Mouse (Mus musculus) embryonic facial prominence, embryonic 13.5 days (tissue): ENCODE results near the gene Plekhg5. TPM values are rescaled to one million over a fixed set of nuclear protein-coding genes. Genes with fewer than 3 reads are reported as not detected.
"Not testable (repeated sequence)": the region's sequence is repeated elsewhere in the genome, so short reads cannot be mapped to it uniquely, and the experiment has no call there.

Experiments used
- ATAC-seq: fragments of 200-750 bp; cut with Nextera tagmentation; 2 replicates; pipeline ENCODE4 v1.8.0; 2017; ENCODE audit warnings: low read depth; ENCODE audit not compliant: insufficient number of reproducible peaks, insufficient read depth, low FRiP score, low TSS enrichment
- H3K27ac ChIP-seq: fragments of 300-500 bp; sonication (generic); 2 replicates; pipeline ENCODE4 v1.5.1; 2015; ENCODE audit warnings: moderate library complexity, mild to moderate bottlenecking, inconsistent platforms
- H3K27me3 ChIP-seq: fragments of 300-500 bp; sonication (generic); 2 replicates; pipeline ENCODE4 v1.6.1; 2015; ENCODE audit warnings: mild to moderate bottlenecking, inconsistent platforms
- H3K36me3 ChIP-seq: fragments of 300-500 bp; sonication (generic); 2 replicates; pipeline ENCODE4 v1.6.1; 2015; ENCODE audit warnings: mild to moderate bottlenecking, inconsistent platforms
- H3K4me1 ChIP-seq: fragments of 300-500 bp; sonication (generic); 2 replicates; pipeline ENCODE4 v1.6.1; 2015; ENCODE audit warnings: inconsistent platforms
- H3K4me2 ChIP-seq: fragments of 300-500 bp; sonication (generic); 2 replicates; pipeline ENCODE4 v1.6.1; 2015; ENCODE audit warnings: moderate library complexity, mild to moderate bottlenecking, inconsistent platforms
- H3K4me3 ChIP-seq: fragments of 300-500 bp; sonication (generic); 2 replicates; pipeline ENCODE4 v1.5.1; 2015; ENCODE audit warnings: mild to moderate bottlenecking, inconsistent platforms
- H3K9ac ChIP-seq: fragments of 300-500 bp; sonication (generic); 2 replicates; pipeline ENCODE4 v1.6.1; 2015; ENCODE audit warnings: mild to moderate bottlenecking, inconsistent platforms
- H3K9me3 ChIP-seq: fragments of 300-500 bp; sonication (generic); 2 replicates; pipeline ENCODE4 v1.6.1; 2016; ENCODE audit warnings: inconsistent platforms
- WGBS: fragments of 180-500 bp; shearing (Covaris S2); methylation state at CpG from one replicate; pipeline ENCODE4 v1.1.7; 2015; ENCODE audit warnings: mixed read lengths; 5-methylcytosine and 5-hydroxymethylcytosine counted together
- polyA plus RNA-seq: library from polyadenylated mRNA; unstranded; fragments of >200 nt; fragmentation: Nextera tagmentation; extraction: Ambion mirVana; gene quantifications from 2 replicates; pipeline ENCODE4 v1.2.1, GENCODE M21; 2015

Gene Plekhg5
- polyA plus RNA-seq, result 19.5 and 22.2 TPM in 2 replicates

- Histone ChIP-seq H3K27me3 (no peaks in the 10 kb centered on the region), H3K4me2 (no peak within 1 kb of the TSS), H3K4me1 (peaks cover 18% of the 10 kb centered on the region), H3K36me3 (no peaks in the 10 kb centered on the region), H3K4me3 (no peak within 1 kb of the TSS), H3K9me3 (no peaks in the 10 kb centered on the region), H3K9ac (no peak within 1 kb of the TSS), H3K27ac (no peak within 1 kb of the TSS)
- 70% methylated on average over 10 of the region's 10 CpGs for WGBS
- no peak for ATAC-seq
Measured at GRCm38 (mm10) chr4:152072121-152072601, at the start of gene Plekhg5. Plekhg5 (plus strand) TSS chr4:152072498.

- Histone ChIP-seq H3K4me1 (peaks cover 28% of the 10 kb centered on the region), H3K9me3 (no peaks in the 10 kb centered on the region), H3K27me3 (no peaks in the 10 kb centered on the region), H3K27ac (no peak overlapping the region), H3K36me3 (peaks cover 76% of the 10 kb centered on the region), H3K4me3 (no peak overlapping the region), H3K4me2 (no peak overlapping the region), H3K9ac (no peak overlapping the region)
- no peak for ATAC-seq
- 87% methylated on average over 8 of the region's 8 CpGs for WGBS
Measured at GRCm38 (mm10) chr4:152022506-152022905, 49.8 kb upstream of the Plekhg5 start.

DNA sequence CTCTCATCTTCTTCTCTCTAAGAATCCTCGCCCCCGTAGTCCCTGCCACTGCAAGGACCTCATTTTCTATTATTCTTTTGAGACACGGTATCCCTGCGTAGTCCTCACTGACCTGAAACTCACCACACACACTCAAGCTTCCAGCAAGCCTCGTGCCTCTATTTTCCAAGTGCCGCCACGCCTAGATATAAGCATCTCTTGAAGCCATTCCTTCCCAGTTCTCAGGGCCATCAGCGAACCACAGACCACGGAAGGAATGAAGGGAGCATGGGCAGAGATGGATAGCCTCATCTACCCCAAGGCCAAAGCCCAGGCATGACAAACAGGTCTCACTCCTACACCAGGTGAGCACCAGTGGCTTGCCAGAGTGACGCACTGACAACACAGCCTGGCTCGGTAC is 47.8 kb upstream of the Plekhg5 start:
- no peak overlapping the region for H3K4me3 ChIP-seq
- 91% methylated on average over 11 of the region's 11 CpGs for WGBS
- H3K4me1 ChIP-seq, result peaks cover 41% of the 10 kb centered on the region
- no peaks in the 10 kb centered on the region for H3K27me3 ChIP-seq
- H3K4me2 ChIP-seq, result 0 out of 2 replicates have a peak overlapping the region, but pooled peaks have one; percentile 98
- no peak for ATAC-seq
- peaks cover 62% of the 10 kb centered on the region for H3K36me3 ChIP-seq
- H3K9ac ChIP-seq, result peak overlapping the region; percentile 85; the same call in 1 of the 2 replicates
- H3K27ac ChIP-seq, result no peak overlapping the region
- no peaks in the 10 kb centered on the region for H3K9me3 ChIP-seq

- H3K4me2 ChIP-seq, result peak overlapping the region; percentile 98
- ATAC-seq, result peak; percentile 5; the same call in 1 of the 2 replicates
- no peaks in the 10 kb centered on the region for H3K9me3 ChIP-seq
- 0 out of 2 replicates have a peak, but pooled peaks cover 3% of the 10 kb centered on the region for H3K27me3 ChIP-seq
- H3K27ac ChIP-seq, result peak overlapping the region; percentile 39
- H3K9ac ChIP-seq, result peak overlapping the region; percentile 85
- 2% methylated on average over 35 of the region's 41 CpGs for WGBS
- peaks cover 49% of the 10 kb centered on the region for H3K4me1 ChIP-seq
- peak overlapping the region; percentile 80 for H3K4me3 ChIP-seq
- peaks cover 38% of the 10 kb centered on the region for H3K36me3 ChIP-seq
Measured at GRCm38 (mm10) chr4:152026751-152027508, 45.4 kb upstream of the Plekhg5 start.

DNA sequence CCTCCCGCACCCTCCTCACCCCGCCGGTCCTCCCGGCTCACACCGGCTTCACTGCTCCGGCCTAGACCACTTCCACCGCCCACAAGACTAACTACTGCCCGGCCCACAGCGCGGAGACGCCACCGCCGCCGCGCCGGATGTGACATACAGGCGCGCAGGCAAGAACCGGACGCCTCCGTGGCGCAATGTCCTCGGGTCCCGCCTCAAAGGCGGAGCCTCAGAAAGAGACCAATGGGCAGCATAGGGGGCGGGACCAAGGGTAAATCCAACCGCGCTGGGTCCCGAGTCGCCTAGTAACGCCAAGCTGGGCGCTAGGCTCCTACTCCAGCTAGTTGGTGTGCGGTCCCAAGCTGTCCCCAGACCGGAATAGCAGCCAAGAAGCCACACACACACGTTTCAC is 44.8 kb upstream of the Plekhg5 start, which contains the start of gene Zbtb48:
Gene Zbtb48, minus strand, starts transcription at position 148 of the 400 bp plus-strand sequence.
- Histone ChIP-seq H3K27me3 (0 out of 2 replicates have a peak, but pooled peaks cover 9% of the 10 kb centered on the region), H3K4me1 (peaks cover 49% of the 10 kb centered on the region), H3K36me3 (peaks cover 32% of the 10 kb centered on the region), H3K27ac (peak within 1 kb of the TSS; percentile 39), H3K4me3 (peak within 1 kb of the TSS; percentile 80), H3K9ac (peak within 1 kb of the TSS; percentile 85), H3K4me2 (peak within 1 kb of the TSS; percentile 98), H3K9me3 (no peaks in the 10 kb centered on the region)
- peak; percentile 95 for ATAC-seq
- under 1% methylated on average over 29 of the region's 35 CpGs for WGBS

- H3K4me3 ChIP-seq, result peak overlapping the region; percentile 80
- 73% methylated on average over 15 of the region's 15 CpGs for WGBS
- peak overlapping the region; percentile 85 for H3K9ac ChIP-seq
Measured at GRCm38 (mm10) chr4:152028456-152028855, 43.8 kb upstream of the Plekhg5 start.

DNA sequence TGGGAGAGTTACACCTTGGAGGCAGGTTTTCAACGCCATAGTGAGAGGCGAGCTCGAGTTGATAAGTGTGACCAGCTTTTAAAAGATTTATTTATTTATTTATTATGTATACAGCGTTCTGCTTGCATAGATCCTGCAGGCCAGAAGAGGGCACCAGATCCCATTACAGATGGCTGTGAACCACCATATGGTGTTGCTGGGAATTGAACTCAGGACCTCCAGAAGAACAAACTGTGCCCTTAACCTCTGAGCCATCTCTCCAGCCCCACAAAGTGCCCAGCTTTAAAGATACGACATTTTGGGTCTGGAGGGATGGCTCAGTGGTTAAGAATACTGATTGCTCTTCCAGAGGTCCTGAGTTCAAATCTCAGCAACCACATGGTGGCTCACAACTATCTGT is 43.2 kb upstream of the Plekhg5 start:
- Histone ChIP-seq H3K9me3 (no peaks in the 10 kb centered on the region), H3K4me1 (peaks cover 49% of the 10 kb centered on the region), H3K9ac (no peak overlapping the region), H3K4me3 (no peak overlapping the region; the same call in 1 of the 2 replicates), H3K27me3 (0 out of 2 replicates have a peak, but pooled peaks cover 9% of the 10 kb centered on the region), H3K27ac (no peak overlapping the region), H3K4me2 (no peak overlapping the region), H3K36me3 (peaks cover 16% of the 10 kb centered on the region)
- ATAC-seq, result no peak
- 49% methylated on average over 5 of the region's 5 CpGs for WGBS

More at GRCm38 (mm10) chr4:152028456-152028855, 43.8 kb upstream of the Plekhg5 start:
- Histone ChIP-seq H3K4me2 (peak overlapping the region; percentile 98), H3K9me3 (no peaks in the 10 kb centered on the region), H3K36me3 (peaks cover 22% of the 10 kb centered on the region), H3K4me1 (peaks cover 49% of the 10 kb centered on the region), H3K27ac (no peak overlapping the region), H3K27me3 (0 out of 2 replicates have a peak, but pooled peaks cover 9% of the 10 kb centered on the region)
- ATAC-seq, result no peak

DNA sequence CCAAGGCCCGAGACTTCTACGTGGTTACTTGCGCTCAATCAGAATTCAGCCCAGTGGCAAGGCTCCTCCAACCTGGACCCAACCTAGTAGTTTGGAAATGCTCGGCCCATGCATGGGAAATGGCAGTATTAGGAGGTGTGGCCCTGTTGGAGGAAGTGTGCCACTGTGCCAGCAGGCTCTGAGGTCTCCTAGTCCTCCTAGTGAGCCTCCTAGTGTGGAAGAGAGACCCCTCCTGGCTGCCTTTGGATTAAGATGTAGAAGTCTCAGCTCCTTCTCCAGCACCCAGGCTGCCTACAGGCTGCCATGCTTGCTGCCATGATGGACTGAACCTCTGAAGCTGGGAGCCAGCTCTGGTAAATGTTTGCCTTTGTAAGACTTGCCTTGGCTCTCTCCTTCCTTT is 42.3 kb upstream of the Plekhg5 start:
- Histone ChIP-seq H3K27me3 (0 out of 2 replicates have a peak, but pooled peaks cover 9% of the 10 kb centered on the region), H3K4me1 (peaks cover 40% of the 10 kb centered on the region), H3K4me3 (no peak overlapping the region), H3K27ac (peak overlapping the region; percentile 24; the same call in 1 of the 2 replicates), H3K9ac (peak overlapping the region; percentile 16; the same call in 1 of the 2 replicates), H3K4me2 (no peak overlapping the region), H3K36me3 (peaks cover 9% of the 10 kb centered on the region), H3K9me3 (no peaks in the 10 kb centered on the region)
- WGBS, result 55% methylated on average over 4 of the region's 4 CpGs
- ATAC-seq, result no peak

DNA sequence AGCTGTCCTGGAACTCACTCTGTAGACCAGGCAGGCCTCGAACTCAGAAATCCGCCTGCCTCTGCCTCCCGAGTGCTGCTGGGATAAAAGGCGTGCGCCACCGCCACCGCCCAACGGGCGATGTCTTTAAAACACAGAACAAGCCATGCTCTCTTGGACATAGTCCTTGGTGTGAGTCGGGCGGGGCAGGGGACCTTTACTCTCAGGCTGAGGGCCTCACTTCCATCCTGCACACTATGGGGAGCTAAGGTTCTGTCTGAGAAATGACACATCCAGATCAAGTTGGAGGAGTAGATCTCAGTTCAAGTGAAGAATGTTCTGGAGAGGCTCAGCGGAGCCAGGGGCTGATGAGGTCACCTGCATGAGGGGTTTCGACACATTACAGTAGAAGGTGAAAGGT is 39.4 kb upstream of the Plekhg5 start:
- 0 out of 2 replicates have a peak, but pooled peaks cover 9% of the 10 kb centered on the region for H3K27me3 ChIP-seq
- peaks cover 19% of the 10 kb centered on the region for H3K4me1 ChIP-seq
- no peaks in the 10 kb centered on the region for H3K36me3 ChIP-seq
- H3K4me2 ChIP-seq, result no peak overlapping the region
- 91% methylated on average over 13 of the region's 13 CpGs for WGBS
- H3K27ac ChIP-seq, result no peak overlapping the region
- H3K4me3 ChIP-seq, result no peak overlapping the region
- H3K9ac ChIP-seq, result no peak overlapping the region
- no peak for ATAC-seq
- H3K9me3 ChIP-seq, result no peaks in the 10 kb centered on the region

DNA sequence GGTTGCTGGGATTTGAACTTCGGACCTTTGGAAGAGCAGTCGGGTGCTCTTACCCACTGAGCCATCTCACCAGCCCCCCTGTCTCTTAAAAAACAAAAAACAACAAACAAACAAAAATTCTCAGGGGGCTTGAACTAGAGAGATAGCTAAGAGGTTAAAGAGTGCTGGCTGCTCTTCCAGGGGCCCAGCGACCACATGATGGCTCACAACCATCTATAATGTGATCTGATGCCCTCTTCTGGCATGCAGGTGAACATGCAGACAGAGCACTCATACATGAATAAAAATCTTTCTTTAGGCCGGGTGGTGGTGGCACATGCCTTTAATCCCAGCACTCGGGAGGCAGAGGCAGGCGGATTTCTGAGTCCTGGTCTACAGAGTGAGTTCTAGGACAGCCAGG is 35.8 kb upstream of the Plekhg5 start:
- not testable (repeated sequence) for ATAC-seq, H3K4me3 ChIP-seq, H3K27me3 ChIP-seq, H3K4me2 ChIP-seq, H3K36me3 ChIP-seq, H3K9ac ChIP-seq, H3K27ac ChIP-seq, H3K9me3 ChIP-seq
- WGBS, result 89% methylated on average over 6 of the region's 6 CpGs
- H3K4me1 ChIP-seq, result peaks cover 16% of the 10 kb centered on the region

DNA sequence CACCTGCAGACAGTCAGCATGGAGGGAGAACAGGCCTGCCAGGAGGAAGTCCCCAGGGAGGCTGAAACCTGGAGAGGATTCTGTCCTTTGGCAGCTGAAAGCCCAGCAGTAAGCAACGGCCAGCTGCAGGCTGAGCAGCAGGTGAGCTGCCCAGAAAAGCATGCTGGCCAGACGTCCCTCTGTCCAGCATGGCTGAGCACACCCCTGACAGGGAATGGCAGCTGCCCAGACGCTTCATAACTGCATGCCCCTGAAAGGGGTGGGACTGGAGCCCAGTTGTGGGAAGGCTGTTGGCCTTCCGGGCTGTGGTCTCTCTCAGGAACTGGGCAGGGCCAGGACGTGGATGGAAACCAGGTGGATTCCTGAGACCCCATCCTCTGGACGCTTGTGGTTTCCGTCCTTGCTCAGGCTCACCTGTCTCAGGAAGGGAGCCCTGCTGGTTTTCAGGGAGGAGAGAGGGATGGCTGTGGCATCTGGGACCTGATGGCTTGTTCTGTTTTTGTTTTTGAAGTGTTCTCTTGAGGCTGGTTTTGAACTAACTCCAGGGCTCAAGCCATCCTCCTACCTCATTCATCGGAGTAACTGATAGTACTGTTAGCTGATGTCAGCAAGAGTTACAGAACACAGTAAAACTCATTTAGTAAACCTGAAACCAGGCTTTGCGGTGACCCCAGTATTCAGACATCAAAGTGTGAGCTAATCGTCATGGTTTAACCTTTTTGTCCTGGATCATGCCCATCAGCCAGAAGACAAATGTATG is 33.9 kb upstream of the Plekhg5 start, which contains the start of gene Tas1r1:
Gene Tas1r1, minus strand, starts transcription at position 344 of the 760 bp plus-strand sequence.
- no peak for ATAC-seq
- no peaks in the 10 kb centered on the region for H3K9me3 ChIP-seq
- no peaks in the 10 kb centered on the region for H3K27me3 ChIP-seq
- peak within 1 kb of the TSS; percentile 97 for H3K4me2 ChIP-seq
- peaks cover 16% of the 10 kb centered on the region for H3K4me1 ChIP-seq
- peak within 1 kb of the TSS; percentile 100 for H3K4me3 ChIP-seq
- peak within 1 kb of the TSS; percentile 95 for H3K9ac ChIP-seq
- H3K27ac ChIP-seq, result 0 out of 2 replicates have a peak within 1 kb of the TSS, but pooled peaks have one; percentile 3
- peaks cover 26% of the 10 kb centered on the region for H3K36me3 ChIP-seq
- WGBS, result 42% methylated on average over 10 of the region's 10 CpGs
